9 mouse cellular contexts compared by ENCODE assay signal in genomic region chr9:117253361-117253760, GRCm38 (mm10).
DNase-seq lines count a peak whose midpoint lies in the region; ATAC-seq lines count a peak whose summit lies in the region.
"Had no signal": no experiment of that assay in that cellular context is flagged by ENCODE, and none has a peak within 500 bp of the region (broad histone marks: within the 10 kb centered on the region; RNA-seq: fewer than 3 reads in every experiment).

No protein-coding gene starts in this region.

- WGBS in forebrain, embryonic 13.5 days, result 35% methylated on average over 11 of the region's 11 CpGs
- WGBS in forebrain, embryonic 11.5 days, result 45% methylated on average over 11 of the region's 11 CpGs

- no peak overlapping the region for H3K27ac ChIP-seq in forebrain, embryonic 13.5 days
- no peak overlapping the region for H3K27ac ChIP-seq in forebrain, embryonic 11.5 days (ENCODE audit: low read depth, low read length)
- H3K27ac ChIP-seq: midbrain, embryonic 12.5 days had no signal

- peaks cover 17% of the 10 kb centered on the region for H3K27me3 ChIP-seq in forebrain, embryonic 13.5 days
- H3K27me3 ChIP-seq in forebrain, embryonic 11.5 days (ENCODE audit: control insufficient read depth, insufficient read depth, low read length), result no peaks in the 10 kb centered on the region

- ATAC-seq in forebrain, embryonic 13.5 days, result peak; percentile 23; the same call in 1 of the 2 replicates
- ATAC-seq in forebrain, embryonic 11.5 days (replicated peaks; ENCODE audit: low FRiP score), result no peak

- no peaks in the 10 kb centered on the region for H3K9me3 ChIP-seq in forebrain, embryonic 13.5 days (replicated peaks)
- no peaks in the 10 kb centered on the region for H3K9me3 ChIP-seq in forebrain, embryonic 11.5 days (ENCODE audit: control insufficient read depth, low read length)
- H3K9me3 ChIP-seq: midbrain, embryonic 12.5 days had no signal

- no peaks in the 10 kb centered on the region for H3K36me3 ChIP-seq in forebrain, embryonic 13.5 days (ENCODE audit: poor library complexity, severe bottlenecking)
- no peaks in the 10 kb centered on the region for H3K36me3 ChIP-seq in forebrain, embryonic 11.5 days (ENCODE audit: control insufficient read depth, insufficient read depth, low read length)
- H3K36me3 ChIP-seq: midbrain, embryonic 12.5 days had no signal

- H3K9ac ChIP-seq in forebrain, embryonic 13.5 days, result no peak overlapping the region
- no peak overlapping the region for H3K9ac ChIP-seq in forebrain, embryonic 11.5 days (ENCODE audit: low read length)

- no peak overlapping the region for H3K4me3 ChIP-seq in forebrain, embryonic 13.5 days
- no peak overlapping the region for H3K4me3 ChIP-seq in forebrain, embryonic 11.5 days (ENCODE audit: low read depth, low read length)

- DNase-seq in forebrain, embryonic 11.5 days (ENCODE audit: low spot score), result no peak
- peak; percentile 51 for DNase-seq in testis, postnatal 10 days (ENCODE audit: low spot score)
- no peak for DNase-seq in testis, postnatal 14 days (ENCODE audit: low spot score)
- DNase-seq in layer of hippocampus, adult 9-11 months, result peak; percentile 24
- DNase-seq in lung, postnatal 4 days, result peak; percentile 45 to 66
- no peak for DNase-seq in cerebellum, adult 9-10 months
- no peak for DNase-seq in adrenal gland, adult 18-20 months (ENCODE audit: low spot score in 2 of 2)

- peaks cover 27% of the 10 kb centered on the region for H3K4me1 ChIP-seq in forebrain, embryonic 13.5 days
- H3K4me1 ChIP-seq in forebrain, embryonic 11.5 days (replicated peaks; ENCODE audit: control insufficient read depth, insufficient read depth, low read length), result peaks cover 4% of the 10 kb centered on the region; the same call in 1 of the 2 replicates

- peak overlapping the region; percentile 36 for H3K4me2 ChIP-seq in forebrain, embryonic 13.5 days
- H3K4me2 ChIP-seq in forebrain, embryonic 11.5 days (ENCODE audit: low read depth, low read length, severe bottlenecking), result no peak overlapping the region

Comparison
In these comparisons a context has a peak if more than half of its experiments do, and no peak if none do; other contexts are left out.
1. DNase-seq: peak in testis, postnatal 10 days (single experiment), layer of hippocampus, adult 9-11 months (single experiment) and lung, postnatal 4 days (2 of 2); none in forebrain, embryonic 11.5 days (single experiment), testis, postnatal 14 days (single experiment), cerebellum, adult 9-10 months (single experiment) and adrenal gland, adult 18-20 months (0 of 2).